Mouse (Mus musculus): ENCODE data around the gene Coq2.

Coq2 gene

DNA sequence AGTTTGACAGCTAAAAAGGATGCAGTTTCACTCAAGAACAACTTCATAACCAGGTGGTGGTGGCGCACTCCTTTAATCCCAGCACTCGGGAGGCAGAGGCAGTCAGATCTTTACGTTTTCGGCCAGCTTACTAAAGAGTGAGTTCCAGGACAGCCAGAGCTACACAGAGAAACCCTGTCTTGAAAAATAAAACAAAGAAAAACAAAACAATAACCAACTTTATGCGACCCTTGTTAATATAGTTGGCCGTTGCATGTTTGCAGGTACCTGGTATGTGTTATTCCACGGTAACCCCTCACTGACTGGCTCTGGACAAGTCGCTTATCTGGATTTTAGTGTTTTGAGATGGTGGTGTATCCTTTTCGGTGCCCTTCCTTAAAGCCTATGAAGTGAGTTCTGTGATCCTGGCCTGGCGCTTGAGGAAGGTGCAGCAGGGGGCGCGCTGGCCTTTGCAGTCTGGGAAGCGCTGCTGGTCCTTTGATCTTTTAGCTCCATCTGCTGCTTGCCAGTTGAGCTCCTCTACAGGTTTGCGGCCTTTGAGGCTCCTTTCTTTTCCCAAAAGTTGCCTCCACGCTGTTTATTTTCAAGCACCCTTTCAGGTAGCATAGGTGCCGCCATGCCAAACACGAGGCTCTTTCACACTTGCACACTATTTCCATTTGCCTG is at the start of gene Coq2:
Gene Coq2, minus strand, starts transcription at position 430 of the 666 bp plus-strand sequence.
- peak; percentile 68 to 73 for DNase-seq (ENCODE audit: low spot score in 2 of 2)

DNA sequence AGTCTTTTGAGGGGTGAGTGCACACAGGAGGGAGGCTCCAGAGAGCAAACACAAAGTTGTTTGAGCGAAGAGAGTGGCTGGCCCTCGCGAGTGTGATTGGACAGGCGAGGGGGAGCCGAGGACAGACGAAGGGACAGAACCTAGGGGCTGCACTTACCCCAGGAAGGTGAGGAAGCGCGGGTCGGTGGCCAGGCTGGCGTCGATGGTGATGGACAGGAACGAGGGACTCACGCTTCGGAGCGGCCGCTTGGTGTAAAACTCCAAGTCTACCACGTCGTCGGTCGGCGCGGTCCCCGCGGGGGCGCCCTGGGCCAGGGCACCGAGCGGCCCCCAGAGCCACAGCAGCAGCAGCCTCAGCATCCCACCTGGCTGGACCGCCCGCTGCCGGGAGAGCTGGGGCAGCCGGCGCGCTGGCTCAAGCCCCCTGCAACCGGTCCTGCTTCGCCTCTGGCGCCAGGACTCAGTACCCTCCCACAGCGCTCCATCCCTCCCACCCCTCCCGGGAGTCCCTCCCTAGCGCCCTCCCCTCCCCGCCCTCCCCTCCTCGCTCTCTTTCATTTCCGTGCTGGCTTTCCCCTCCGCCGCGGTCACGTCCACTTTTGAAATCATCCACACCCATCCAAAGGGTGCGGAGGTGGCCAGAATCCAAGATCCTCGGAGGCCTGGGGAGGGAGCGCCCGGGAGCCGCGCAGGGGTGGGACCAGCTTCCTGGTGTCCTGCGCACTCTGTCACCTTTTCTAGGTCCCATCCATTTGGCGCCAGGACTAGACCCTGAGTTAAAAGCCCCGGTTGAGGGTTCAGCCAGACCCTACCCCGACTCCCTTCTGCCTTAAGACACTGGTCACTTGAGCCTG is 44.5 kb upstream of the Coq2 start, which contains the start of gene Hpse:
Gene Hpse, minus strand, starts transcription at position 482 of the 854 bp plus-strand sequence.
- DNase-seq (ENCODE audit: low spot score in 2 of 2), result peak; percentile 23 to 44

DNA sequence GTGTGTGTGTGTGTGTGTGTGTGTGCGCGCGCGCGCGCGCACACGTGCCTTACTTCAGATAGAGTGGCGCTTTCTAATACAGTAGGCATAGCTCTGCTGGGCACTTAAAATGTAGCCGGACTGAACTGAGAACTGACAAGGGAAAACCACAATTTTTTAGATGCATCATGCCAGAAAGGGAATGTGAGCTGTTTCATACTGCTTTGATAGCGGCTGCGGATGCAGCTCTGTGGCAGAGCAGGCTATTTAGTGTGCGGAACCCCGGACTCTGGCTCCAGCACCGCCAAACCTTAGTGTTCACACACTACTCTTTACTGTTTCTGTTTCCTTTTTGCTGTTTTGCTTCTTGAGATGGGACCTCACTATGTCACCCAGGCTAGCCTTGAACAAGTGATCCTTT is 41.8 kb upstream of the Coq2 start:
- no peak for DNase-seq (ENCODE audit: low spot score in 2 of 2)

GRCm38 (mm10) chr5:100711219-100711618 is 36.3 kb upstream of the Coq2 start:
- no peak for DNase-seq (ENCODE audit: low spot score in 2 of 2)

- DNase-seq (ENCODE audit: low spot score in 2 of 2), result no peak
Observed at GRCm38 (mm10) chr5:100710012-100710411, 35.1 kb upstream of the Coq2 start.

- DNase-seq (ENCODE audit: low spot score in 2 of 2), result no peak
Observed at GRCm38 (mm10) chr5:100709035-100709434, 34.1 kb upstream of the Coq2 start.

DNA sequence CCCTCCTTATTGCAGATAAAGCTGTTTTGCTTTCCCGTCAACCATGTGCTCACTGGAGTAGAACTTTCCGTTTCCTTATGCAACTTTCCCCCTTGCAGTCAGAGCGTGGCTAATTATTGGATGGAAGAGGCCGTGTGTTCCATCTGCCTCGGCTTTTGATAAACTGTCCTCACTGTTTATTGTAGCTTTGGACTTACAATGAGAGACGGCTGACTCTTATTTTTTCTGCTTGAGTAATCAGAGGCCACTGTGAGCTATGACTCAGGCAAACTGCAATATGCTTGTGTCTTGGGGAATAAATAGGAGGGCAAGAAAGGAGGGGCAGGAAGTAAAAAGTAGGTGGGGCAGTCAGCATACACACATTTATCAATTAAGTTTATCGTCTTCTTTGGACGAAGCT is 31.7 kb upstream of the Coq2 start:
- no peak for DNase-seq (ENCODE audit: low spot score in 2 of 2)

DNA sequence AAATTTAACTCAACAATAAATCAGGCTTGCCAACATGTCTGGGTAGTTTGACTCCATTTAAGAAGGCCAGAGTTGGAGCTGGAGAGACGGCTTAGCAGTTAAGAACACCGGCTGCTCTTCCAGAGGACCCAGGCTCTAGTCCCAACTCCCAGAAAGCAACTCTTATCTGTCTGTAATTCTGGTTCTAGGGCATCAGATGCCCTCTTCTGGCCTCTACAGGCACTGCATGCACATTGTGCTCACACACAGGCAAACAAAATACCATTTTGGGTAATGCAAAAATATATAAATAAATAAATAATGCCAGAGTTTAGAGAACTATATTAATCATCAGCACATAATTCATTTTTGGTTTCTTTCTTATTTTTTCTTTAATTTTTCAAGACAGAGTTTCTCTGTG is 29.3 kb upstream of the Coq2 start:
- no peak for DNase-seq (ENCODE audit: low spot score in 2 of 2)

DNA sequence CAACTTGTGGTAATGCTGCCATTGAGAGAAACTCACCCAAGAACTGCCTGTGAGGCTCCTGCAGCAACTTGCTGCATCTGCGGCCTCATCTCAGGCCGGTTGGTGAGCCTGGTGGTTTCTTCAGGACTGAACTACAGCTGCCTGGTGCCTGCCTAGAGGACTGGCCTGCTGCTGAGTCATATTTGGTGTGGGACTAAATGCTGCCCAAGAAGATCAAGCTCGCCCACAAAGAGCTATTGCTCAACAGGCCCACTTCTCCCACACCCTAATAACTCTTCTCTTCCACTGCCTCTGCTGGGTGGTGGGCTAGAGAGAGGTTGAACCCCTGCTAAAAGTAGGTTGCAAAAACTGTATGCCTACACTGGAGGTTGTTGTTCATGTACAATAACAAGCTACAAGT is 27.4 kb upstream of the Coq2 start:
- no peak for DNase-seq (ENCODE audit: low spot score in 2 of 2)

DNA sequence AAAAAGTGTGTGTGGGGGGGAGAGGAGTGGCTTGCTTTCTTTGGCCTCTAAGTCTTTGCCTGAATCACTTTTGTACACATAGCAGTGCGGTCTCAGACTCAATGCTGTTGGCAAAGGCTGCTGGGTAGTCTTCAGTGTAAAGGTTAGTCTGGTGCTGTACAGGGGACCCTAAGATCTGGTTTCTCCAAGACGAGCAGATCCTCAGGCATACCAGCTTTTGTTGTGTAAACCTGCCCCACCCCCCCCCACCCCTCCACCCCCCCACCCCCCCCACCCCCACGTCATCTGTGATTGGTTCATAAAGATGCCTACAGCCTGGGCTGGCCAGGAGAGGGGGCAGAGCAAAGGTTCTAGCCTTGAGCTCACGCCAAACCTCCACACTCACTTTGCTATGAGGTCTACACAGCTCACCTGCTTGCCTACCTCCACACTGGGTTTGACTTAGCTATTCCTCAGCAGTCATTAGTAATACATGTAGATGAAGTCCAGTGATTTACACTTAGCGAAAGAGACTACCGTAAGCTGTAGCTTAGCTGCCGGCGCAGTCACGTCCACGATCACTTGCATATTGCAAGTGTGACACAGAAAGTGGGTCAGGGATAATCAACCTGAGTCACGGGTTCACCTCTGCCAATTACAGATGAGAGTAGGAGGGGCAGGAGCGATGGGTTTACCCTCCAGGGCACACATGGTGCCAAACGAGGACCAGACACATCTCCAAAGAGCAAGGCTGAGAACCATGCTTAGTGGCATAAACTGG is 26.1 kb upstream of the Coq2 start:
- no peak for DNase-seq (ENCODE audit: low spot score in 2 of 2)

DNA sequence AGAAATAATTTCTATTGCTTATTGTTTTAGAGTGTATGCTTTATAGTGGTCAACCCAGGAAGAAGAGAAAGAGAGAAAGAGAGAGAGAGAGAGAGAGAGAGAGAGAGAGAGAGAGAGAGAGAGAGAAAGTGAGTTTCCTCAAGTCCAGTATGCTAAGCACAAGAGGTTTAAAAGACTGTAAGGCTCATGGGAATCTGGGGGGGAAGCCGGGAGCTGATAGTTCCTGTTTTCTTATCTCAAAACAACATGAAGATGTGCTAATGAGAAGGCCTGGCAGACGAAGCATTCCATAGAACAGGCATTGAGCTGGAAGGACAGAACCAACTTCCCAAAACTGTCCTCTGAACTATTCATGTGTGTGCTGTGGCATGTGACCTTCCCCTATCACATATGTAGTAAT is 22.9 kb upstream of the Coq2 start:
- DNase-seq (ENCODE audit: low spot score in 2 of 2), result no peak

DNA sequence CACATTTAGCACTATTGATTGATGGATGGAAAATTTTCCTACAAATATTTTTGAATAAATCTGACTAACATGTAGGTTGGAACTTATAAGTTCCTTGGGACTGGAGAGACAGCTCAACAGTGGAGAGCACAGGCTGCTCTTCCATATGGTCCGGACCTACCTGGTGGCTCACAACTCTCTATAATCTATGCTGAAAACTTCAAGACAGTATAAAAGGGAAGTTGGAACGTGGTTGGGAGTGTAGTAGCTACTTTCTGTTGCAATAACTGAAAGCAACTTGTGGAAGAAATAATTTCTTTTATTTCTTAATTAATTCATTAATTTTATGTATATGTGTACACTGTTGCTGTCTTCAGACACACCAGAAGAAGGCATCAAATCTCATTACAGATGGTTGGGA is 22.5 kb upstream of the Coq2 start:
- no peak for DNase-seq (ENCODE audit: low spot score in 2 of 2)

GRCm38 (mm10) chr5:100685631-100686030 is 10.7 kb upstream of the Coq2 start:
- no peak for DNase-seq (ENCODE audit: low spot score in 2 of 2)

- no peak for DNase-seq (ENCODE audit: low spot score in 2 of 2)
Observed at GRCm38 (mm10) chr5:100680542-100680933, 5.6 kb upstream of the Coq2 start.

DNA sequence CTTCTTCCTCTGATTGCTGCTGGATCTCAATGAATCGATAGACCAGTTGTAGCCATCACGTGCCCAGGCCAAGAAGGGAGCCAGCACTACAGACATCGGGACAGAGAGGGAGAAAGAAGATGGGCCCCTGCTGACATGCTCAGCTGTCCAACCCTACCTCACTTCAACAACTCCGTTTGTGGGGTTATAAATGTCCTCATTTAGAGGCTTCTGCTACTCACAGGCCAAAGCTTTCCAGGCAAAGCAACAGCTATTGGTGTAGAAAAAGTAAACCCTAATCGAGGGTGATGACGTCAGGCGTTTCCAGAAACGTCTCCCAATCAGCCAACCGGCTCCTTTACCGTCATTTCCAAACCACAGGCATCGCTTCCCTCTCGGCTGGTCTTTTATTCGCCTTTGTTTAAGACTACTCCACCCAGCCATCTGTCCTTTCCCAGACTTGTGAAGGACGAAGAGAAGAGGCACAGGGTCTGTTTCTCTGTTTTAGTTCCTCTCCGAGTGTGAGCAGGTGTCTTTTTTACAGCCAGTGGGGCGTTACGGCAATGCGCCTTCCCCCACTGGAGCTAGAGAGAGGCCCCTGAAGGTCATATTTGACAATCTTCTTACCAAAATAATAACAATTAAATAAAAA is 5.1 kb upstream of the Coq2 start:
- no peak for DNase-seq (ENCODE audit: low spot score in 2 of 2)

DNA sequence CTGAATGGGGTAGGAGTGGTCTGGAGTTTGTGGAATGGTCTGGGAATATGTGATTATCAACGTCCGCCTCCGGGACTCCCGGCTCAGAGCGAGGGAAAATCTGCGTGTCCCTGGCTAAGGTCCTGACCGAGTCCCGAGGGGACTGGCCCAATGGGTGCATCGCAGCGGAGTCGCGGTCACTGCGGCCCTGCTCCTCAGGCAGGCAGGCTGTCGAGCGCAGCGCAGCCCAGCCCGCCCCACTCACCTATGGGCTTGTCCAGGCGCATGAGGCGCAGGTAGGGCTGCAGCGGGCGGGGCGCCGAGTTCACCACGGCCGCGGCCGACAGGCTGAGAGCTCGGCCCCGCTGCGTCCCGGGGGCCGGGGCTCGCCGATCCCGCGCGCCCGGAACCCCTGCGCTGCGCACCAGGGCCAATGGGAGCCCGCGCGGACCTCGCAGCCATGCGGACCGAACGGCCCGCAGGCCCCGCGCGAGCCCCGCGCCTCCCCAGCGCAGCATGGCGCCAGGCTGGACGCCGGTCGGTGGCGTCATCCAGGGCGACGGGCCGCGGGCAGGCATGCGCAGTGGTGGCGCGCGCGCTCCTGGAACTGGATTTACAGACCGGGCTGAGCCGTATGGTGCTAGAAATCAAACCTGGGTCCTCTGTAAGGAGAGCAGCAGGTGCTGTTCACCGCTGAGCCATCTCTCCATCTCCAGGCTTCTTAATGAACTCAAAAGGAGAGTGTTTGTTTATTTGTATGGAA is 1.0 kb downstream of the Coq2 start:
- peak; percentile 78 to 85 for DNase-seq (ENCODE audit: low spot score in 2 of 2)

DNA sequence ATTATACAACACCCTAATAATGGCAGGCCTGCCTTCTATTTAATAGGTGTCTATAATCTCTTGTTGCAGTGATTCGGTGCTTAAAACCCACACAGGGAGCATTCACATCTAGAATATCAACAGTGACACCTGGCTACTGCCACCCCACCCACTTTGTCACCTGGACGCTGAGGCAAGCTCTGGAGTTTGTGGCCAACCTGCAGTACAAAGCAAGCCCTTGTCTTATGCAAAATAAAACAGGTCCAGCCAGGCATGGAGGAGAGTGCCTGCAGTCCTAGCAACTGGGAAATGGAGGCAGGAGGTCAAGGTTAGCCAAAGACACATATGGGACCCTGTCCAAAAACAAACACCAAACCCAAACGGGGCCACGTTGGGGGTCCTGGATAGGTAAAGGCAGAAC is 2.5 kb downstream of the Coq2 start:
- DNase-seq (ENCODE audit: low spot score in 2 of 2), result no peak

DNA sequence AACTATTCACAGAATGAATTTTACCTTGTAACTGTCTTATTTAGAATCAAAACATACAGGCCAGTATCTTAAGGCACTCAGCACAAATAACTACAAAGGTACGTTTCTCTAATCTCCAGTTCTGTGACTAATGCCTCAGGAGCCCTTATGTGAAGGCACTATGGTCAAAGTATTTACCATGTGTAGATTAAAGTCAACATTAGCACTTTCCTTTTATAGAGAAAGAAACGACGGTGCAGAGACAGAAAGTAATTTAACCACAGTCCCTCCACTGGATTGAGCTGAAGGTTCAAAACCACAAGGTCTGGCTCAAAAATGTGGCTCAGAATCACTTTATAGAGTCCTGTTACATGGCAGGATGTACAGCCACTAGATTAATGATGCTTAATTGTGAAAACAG is 3.0 kb downstream of the Coq2 start:
- DNase-seq (ENCODE audit: low spot score in 2 of 2), result no peak

- DNase-seq (ENCODE audit: low spot score in 2 of 2), result peak in 1 of 2 experiments; percentile 62
Observed at GRCm38 (mm10) chr5:100671398-100671797, 3.5 kb downstream of the Coq2 start.

DNA sequence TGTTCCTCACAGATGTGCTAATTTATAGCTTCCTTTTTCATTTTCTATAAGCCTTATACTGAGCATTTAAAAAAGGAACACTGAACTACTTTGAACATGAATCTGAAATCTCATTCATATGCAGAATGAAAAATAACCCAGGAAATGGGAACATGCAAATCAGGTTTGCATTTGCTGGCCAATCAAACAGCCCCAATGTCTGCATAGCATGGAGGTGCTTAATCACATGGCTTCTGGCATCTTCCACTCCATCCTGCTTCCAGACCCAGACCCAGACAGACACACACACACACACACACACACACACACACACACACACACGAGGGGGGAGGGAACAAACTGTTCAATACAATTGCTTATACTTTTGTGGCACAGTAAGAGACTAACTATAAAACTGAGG is 8.0 kb downstream of the Coq2 start:
- DNase-seq (ENCODE audit: low spot score in 2 of 2), result no peak

- peak in 1 of 2 experiments; percentile 50 for DNase-seq (ENCODE audit: low spot score in 2 of 2)
Observed at GRCm38 (mm10) chr5:100663854-100664253, 11.1 kb downstream of the Coq2 start.

All from spleen, postnatal 14 days (tissue).